Mouse (Mus musculus) CD4-positive helper T cell, adult 2 months (primary cell): Measurements from ENCODE around the gene Olfr314.
A peak's percentile ranks its signal among the peaks of the same experiment; 100 is the strongest.
"Not testable (repeated sequence)": the region's sequence is repeated elsewhere in the genome, so short reads cannot be mapped to it uniquely, and the experiment has no call there.

Source experiments
- DNase-seq: peaks from one replicate; pipeline ENCODE4 v3.0.0-alpha.2; 2012; ENCODE audit warnings: low read depth, missing footprints, low spot score

The Olfr314 gene

GRCm38 (mm10) chr11:58782480-58783089 is at the start of gene Olfr314:
TSS of gene Olfr314 (plus strand) at chr11:58782952.
- DNase-seq, result no peak

GRCm38 (mm10) chr11:58733372-58733771 is 49.4 kb upstream of the Olfr314 start:
- DNase-seq, result no peak

- DNase-seq, result no peak
Observed at GRCm38 (mm10) chr11:58738792-58739262, 43.9 kb upstream of the Olfr314 start, which contains the start of gene Olfr317. TSS of gene Olfr317 (minus strand) at chr11:58739212.

- not testable (repeated sequence) for DNase-seq
Observed at GRCm38 (mm10) chr11:58751096-58751495, 31.7 kb upstream of the Olfr314 start.

DNA sequence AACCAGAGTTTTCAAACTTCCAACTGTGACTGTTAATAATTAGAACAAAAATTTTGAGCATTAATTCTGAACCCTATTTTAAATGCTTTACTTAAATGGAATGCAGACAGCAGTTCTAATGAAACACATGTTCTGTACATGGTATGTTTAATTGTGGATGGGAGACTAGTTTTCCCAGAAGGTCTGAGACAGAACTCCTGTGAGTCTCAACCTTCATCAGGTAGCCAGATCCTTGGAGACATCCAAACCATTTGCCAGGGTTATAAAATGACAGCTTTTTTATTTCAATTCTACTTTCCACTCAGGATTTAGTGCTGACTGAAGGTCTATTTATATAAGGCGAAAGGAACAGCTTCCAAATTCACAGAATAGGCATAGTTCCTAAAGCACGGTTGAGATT is 30.3 kb upstream of the Olfr314 start, which contains the start of gene Olfr316:
Gene Olfr316, plus strand, starts transcription at position 301 of the 400 bp plus-strand sequence.
- DNase-seq, result no peak

DNA sequence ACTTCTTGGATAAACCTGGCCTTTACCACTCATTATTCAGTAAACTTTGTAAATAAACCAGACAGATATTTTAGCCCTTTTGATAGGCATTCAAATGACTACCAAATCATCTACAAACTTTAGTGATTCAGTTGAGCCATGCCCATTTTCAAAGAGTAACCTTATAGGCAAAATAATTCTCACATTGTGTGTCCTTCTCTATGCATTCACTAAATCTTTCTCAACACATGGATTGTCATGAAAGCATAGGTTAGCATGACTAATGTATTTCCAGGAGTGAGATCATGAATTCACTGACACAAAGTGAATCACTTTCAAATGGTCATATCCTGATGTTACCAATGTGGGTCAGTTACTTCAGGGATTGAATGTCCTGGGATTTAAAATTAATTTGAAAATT is 9.9 kb upstream of the Olfr314 start, which contains the start of gene Olfr315:
Gene Olfr315, plus strand, starts transcription at position 301 of the 400 bp plus-strand sequence.
- DNase-seq, result no peak

GRCm38 (mm10) chr11:58784182-58784581 is 1.4 kb downstream of the Olfr314 start:
- DNase-seq, result no peak

DNA sequence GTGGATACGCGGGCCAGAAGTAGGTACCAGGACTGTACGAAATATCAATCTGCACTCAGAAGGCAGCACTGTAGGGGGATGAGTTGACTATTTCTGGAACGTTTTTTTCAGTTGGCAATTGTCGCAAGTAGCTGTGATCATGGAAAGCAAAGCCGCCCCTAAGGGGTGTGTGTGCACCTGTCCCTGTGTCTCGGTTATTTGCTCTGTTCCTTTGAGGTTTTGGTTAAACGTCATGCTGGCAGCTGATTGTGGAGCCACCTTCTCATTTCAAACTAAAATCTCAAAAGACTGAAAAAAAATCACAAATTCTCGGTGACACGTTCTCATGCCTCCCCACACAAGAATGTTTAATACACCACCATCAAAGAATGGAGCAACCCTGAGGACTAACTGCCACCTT is 4.9 kb downstream of the Olfr314 start:
- DNase-seq, result peak; percentile 33

DNA sequence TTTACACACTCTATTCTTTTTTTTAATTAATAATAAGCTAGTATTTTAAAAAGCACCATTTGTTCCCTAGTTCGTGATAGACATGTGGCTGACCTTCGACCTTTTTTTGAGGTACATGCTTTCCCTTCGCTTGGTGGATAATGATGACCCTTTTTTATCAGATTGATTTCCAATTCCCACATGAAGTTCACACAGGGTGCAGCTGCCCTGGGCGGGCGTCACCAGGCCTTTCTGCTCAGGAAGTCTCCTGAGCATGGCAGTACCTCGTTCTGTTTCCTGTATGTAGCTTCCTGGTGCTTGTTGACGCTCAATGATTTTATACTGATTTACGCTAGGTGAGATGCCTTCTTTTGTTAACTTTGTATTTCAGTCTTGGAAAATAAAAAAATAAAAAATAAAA is 5.6 kb downstream of the Olfr314 start:
- DNase-seq, result peak; percentile 29

- DNase-seq, result no peak
Observed at GRCm38 (mm10) chr11:58789532-58789931, 6.8 kb downstream of the Olfr314 start.

DNA sequence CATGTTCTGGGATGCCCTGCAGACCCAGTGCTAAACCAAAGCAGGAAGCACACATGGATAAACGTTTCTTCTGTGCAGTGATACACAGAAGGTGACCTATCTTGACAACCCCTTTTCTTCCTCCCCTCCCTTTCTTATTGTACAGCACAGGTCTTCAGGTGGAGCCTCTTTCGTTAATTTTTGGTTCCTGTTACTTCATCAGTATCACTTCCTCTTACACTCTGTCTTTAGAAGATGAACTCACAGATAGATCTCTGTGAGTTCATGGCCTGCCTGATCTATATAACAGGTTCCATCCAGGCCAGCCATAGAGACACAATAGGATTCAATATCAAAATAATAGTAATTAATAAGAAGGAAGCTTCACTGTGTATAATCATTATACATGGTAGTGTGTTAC is 7.3 kb downstream of the Olfr314 start:
- no peak for DNase-seq

DNA sequence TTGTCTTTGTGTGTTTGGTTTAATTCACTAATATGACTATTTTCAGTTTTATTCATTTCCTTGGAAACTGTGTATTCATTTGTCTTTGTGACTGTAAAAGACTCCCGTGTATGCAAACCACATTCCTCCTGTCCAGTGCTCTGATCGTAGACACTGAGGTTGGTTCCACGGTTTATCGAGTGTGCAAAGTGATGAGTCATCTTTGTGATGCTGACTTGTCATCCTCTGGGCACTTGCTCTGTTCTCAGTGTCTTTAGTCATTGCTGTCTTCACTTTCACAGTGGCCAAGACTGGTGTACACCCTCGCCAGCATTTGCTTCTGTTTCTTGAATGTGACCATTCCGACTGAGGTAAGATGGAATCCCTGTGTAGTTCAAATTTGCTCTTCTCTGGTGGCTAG is 7.9 kb downstream of the Olfr314 start:
- no peak for DNase-seq

GRCm38 (mm10) chr11:58795856-58796255 is 13.1 kb downstream of the Olfr314 start:
- no peak for DNase-seq

DNA sequence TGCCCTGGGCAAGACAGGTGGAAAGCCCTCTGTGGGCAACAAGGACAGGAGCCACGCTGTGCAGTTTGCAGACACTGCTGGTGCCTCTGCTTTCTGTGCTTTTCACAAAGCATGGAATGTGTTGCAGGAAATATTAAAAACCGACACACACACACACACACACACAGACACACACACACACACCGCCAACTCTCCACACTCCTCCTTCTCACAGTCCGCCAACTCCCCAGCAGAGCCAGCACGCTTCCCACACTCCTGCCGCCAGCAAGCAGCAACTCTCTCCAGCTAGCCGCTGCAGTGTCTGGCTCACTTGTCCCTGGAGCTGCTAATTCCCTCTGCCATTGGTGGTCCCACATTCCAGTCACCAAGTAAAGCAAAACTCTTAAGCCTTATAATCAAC is 14.1 kb downstream of the Olfr314 start:
- no peak for DNase-seq

GRCm38 (mm10) chr11:58799747-58800146 is 17.0 kb downstream of the Olfr314 start:
- DNase-seq, result no peak

GRCm38 (mm10) chr11:58801558-58802228 is 18.9 kb downstream of the Olfr314 start, which contains the start of gene Fam183b:
TSS of gene Fam183b (minus strand) at chr11:58801960.
- no peak for DNase-seq

- no peak for DNase-seq
Observed at GRCm38 (mm10) chr11:58803871-58804270, 21.1 kb downstream of the Olfr314 start.

- DNase-seq, result no peak
Observed at GRCm38 (mm10) chr11:58804393-58804792, 21.6 kb downstream of the Olfr314 start.

DNA sequence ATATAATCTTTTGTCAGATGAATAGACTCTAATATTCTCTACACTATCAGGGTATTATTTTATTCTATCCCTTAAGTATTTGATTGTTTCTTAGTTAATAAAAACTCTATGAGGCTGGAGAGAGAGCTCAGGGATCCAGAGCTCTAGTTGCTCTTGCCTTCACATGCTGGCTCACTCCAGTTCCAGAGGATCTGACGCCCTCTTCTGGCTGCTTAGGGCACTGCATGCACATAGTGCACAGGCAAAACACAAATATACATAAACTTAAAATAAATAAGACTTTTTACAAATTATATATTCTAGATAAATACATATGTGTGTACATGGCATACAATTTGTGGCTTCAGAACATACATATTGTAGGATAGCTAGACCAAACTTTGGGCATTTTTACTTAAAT is 29.2 kb downstream of the Olfr314 start:
- DNase-seq, result no peak

DNA sequence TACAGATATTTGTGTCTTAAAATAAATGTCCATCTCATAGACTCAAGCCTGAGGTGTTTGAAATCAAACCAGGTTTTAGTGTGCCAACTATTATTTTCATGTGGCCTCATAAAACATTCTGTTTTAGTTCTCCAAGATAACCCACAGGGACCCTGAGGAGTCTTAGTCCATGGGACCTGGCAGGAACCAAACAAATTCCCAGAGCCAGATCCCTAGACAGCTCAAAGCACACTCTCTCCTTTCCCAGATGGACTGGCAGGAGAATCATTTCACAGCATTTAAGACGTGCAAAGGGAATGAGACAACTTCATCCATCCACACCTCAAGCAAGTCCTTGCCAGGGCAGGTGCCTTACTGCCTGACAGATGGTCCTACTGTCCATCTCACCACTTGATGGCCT is 31.9 kb downstream of the Olfr314 start, which contains the start of gene Olfr313:
Gene Olfr313, plus strand, starts transcription at position 301 of the 400 bp plus-strand sequence.
- not testable (repeated sequence) for DNase-seq

- no peak for DNase-seq
Observed at GRCm38 (mm10) chr11:58815676-58816075, 32.9 kb downstream of the Olfr314 start.

- not testable (repeated sequence) for DNase-seq
Observed at GRCm38 (mm10) chr11:58828937-58829336, 46.2 kb downstream of the Olfr314 start, which contains the start of gene Olfr312. TSS of gene Olfr312 (plus strand) at chr11:58829237.

DNA sequence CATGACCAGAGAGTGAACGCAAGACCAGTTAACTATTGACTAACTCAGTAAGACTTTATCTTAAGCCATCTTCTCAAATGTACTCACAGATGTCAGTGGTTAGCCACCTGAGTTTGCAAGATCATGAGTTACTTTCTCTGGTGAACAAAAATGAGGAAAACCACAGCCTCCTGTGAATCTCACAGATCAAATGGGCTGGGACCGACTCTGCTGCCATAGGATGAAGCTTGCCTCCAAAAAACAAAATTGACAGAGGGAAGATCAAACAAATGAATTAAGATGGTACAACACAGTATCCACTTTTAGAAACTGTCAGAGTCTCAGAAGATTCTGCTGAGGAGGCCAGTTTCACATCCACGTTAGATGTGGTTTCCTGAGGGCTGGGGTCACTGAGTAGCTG is 47.0 kb downstream of the Olfr314 start:
- DNase-seq, result peak; percentile 8
